Mouse (Mus musculus): ENCODE measurements around the gene Ralgps1.
"Not testable (repeated sequence)": the region's sequence is repeated elsewhere in the genome, so short reads cannot be mapped to it uniquely, and the experiment has no call there.

Ralgps1 gene

DNA sequence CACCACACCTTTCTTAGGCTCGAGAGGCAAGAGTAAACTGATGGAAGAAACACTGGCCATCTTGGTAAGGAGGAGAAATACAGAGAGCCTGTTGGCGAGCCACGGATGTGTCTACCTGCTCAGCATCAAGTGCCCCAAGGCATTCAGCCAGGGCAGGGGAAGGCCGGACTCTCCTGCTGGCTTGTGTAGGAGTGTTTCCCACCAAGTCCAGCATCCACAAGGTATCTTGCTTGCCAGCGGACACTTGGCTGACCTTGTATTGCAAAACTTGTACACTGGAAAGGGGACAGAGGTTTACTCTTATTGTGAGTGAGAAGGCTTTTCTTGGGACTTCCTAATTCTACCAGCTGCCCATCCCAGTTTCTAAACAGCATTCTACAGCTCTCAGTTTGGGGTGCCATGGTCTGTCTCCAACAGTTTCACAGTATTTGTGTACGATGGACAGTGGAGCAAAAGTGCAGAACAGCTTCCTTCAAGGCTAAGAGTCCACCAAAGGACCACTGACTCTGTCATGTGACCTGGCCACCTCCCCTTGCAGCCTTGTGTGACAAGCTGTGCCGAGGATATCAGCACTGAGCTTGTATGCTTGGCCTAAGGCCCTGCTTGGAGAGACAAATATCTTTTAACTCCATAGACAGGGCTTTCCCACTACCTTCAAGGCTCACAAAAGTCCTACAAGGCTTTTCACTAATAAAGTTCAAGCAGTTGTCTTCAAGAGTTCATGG, 236.4 kb downstream of the Ralgps1 start:
- DNase-seq (ENCODE audit: low spot score in 2 of 2) = no peak

DNA sequence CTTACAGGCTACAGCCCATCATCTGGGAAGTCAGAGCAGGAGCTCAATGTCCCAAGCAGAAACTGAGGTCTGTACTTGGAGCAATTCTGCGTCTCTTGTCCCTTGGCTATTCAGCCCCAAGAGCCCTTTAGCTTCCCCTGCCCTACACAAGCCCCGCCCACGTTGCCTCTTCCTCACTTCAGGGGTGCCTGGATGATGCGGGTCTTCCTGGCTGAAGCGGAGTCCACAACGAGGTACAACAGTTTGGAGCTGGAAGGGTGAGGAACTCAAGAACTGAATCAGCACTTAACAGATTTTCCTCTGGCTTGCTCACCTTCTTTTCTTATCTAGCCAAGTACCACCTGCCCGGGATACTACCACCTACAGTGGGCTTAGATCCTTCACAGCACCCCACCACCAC, 239.0 kb downstream of the Ralgps1 start:
- peak in 1 of 2 experiments; percentile 18 for DNase-seq (ENCODE audit: low spot score in 2 of 2)

GRCm38 (mm10) chr2:33131500-33132092, 239.7 kb downstream of the Ralgps1 start, which contains the start of gene Garnl3:
Gene Garnl3, minus strand, starts transcription at chr2:33131654.
- peak; percentile 40 to 66 for DNase-seq (ENCODE audit: low spot score in 2 of 2)

DNA sequence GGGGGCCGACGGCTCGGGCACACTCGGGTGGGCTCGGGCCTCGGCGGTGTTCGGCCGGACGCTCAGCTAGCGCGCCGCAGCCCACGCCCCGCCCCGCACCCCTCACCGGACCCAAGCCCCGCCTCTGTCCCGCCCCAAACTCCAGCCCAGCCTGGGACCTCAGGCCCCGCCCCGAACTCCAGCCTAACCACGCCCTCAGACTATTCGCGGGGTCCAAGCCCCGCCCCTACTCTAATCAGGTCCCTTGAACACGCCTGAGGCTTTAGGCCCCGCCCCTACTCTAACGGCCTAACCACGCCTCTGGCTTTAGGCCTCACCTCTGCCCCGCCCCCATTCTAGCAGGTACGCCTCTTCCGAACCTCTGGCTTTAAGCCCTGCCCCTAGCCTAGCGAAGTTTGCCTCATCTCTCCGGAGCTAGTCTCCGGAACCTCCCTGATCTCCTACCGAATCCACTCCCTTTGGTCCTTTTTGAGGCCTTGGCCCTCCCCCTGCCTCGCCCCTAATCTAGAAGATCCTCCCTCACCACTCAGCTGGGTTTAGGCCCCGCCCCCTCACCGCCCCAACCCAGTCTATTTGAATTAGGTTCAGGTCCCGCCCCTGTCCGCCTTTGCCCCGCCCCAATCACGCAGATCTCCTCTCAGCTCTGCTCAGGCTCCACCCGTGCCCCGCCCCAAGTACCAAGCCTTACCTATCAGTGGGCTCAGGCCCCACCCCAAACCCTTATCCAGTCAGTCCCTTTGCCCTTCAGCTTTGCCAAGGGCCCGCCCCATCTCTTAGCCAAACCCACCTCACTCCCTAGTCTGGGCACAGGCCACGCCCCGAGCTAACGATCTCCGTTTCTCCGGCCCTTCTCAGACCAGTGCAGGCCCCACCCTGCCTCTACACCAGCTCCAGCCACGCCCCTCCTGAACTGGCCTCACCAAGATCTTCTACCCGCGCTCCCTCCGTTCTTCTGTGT, 240.5 kb downstream of the Ralgps1 start:
- peak; percentile 95 to 96 for DNase-seq (ENCODE audit: low spot score in 2 of 2)

GRCm38 (mm10) chr2:33130141-33130525, 241.2 kb downstream of the Ralgps1 start:
- DNase-seq (ENCODE audit: low spot score in 2 of 2) = no peak

- peak in 1 of 2 experiments; percentile 26 for DNase-seq (ENCODE audit: low spot score in 2 of 2)
These were observed 241.6 kb downstream of the Ralgps1 start for GRCm38 (mm10) chr2:33129696-33130095.

DNA sequence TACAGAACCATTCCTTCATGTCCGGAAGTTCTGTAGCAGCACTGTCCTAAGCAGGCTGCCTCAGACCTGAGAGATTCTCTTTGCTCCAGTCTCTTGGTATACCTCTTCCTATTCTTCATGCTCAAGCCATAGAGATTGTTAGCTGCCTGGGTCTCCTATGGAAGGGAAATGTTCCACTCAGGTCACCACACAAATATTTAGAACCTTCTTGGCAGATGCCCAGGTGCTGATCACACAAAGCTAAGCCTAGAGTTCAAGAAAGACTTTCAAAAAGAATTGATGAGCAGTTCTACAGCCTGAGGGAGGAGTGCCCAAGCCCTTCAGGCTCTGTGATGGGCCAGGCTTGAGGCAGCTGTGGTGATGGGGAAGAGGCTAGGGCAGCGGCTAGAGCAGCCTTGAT, 242.3 kb downstream of the Ralgps1 start:
- no peak for DNase-seq (ENCODE audit: low spot score in 2 of 2)

- no peak for DNase-seq (ENCODE audit: low spot score in 2 of 2)
These were observed 244.0 kb downstream of the Ralgps1 start for GRCm38 (mm10) chr2:33127271-33127670.

DNA sequence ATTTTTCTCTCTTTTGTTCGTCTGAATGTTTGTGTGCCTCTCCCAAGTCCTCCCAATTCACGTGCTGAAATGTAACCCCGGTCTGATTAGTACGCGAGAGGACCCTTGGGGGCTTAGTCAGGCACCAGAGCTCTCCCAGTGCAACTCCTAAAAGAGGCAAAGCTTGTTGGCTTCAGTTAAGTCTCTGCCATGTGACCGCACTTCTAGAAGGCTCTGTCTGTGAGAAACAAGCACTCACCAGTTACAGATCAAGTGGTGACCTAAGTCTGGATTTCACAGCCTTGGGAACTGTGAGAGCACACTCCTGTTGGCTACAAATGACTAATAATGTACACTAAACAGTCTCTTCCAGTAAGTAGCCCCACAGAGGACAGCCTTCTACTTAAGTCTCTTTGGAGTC, 248.4 kb downstream of the Ralgps1 start:
- DNase-seq (ENCODE audit: low spot score in 2 of 2) = no peak

- DNase-seq (ENCODE audit: low spot score in 2 of 2) = no peak
These were observed 270.8 kb downstream of the Ralgps1 start for GRCm38 (mm10) chr2:33100536-33100935.

DNA sequence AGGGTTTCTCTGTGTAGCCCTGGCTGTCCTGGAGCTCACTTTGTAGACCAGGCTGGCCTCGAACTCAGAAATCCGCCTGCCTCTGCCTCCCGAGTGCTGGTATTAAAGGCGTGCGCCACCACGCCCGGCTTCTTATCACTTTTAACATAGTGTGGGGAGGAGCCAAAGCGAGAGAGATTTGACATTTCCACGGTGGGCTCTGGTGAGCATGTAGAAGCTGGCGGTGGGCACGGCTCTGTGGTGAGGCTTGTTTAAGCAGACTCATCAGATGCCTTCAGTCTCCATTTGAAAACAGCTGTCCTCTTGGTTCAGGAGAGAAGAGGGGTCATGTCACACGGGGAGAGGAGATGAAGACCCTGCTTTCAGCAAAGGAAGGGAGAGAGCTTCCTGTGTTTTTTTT, 274.0 kb downstream of the Ralgps1 start:
- DNase-seq (ENCODE audit: low spot score in 2 of 2) = not testable (repeated sequence)

DNA sequence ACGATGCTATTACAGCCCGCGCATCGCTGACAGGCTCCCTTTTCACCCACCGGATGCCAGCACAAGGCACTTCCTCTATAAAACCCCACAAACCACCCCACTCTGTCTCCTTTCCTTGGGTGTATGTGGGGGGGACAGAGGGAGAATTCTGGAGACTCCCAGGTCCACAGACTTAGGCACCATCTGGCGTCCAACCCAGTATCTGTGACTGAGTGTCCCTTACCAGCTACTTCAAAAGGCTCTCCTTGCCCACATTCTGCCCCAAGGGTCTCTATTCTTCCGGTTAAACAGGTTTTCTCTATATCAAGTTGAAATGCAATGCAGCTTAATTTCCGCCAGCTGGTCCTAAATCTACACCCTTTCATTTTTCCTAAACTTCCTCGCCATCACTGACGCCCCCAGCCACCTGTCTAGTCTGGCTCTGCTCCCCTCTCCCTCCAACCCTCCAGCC, 276.0 kb downstream of the Ralgps1 start:
- DNase-seq (ENCODE audit: low spot score in 2 of 2) = no peak

GRCm38 (mm10) chr2:33090620-33091520, 280.4 kb downstream of the Ralgps1 start:
- no peak for DNase-seq (ENCODE audit: low spot score in 2 of 2)

DNA sequence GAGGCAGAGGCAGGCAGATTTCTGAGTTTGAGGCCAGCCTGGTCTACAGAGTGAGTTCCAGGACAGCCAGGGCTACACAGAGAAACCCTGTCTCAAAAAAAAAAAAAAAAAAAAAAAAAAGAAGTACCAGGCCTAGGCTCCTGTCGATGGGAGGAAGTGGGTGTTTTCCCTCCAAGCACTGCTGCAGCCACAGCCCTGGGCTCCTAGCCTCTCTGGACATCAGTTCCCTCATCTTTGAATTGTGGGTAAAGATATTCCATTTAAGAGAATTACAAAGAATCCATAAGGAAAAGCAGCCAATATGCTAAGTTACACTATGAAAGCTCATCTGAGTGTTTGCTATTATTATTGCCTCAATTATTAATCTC, 281.3 kb downstream of the Ralgps1 start:
- DNase-seq (ENCODE audit: low spot score in 2 of 2) = not testable (repeated sequence)

GRCm38 (mm10) chr2:33089356-33090032, 281.8 kb downstream of the Ralgps1 start:
- no peak for DNase-seq (ENCODE audit: low spot score in 2 of 2)

DNA sequence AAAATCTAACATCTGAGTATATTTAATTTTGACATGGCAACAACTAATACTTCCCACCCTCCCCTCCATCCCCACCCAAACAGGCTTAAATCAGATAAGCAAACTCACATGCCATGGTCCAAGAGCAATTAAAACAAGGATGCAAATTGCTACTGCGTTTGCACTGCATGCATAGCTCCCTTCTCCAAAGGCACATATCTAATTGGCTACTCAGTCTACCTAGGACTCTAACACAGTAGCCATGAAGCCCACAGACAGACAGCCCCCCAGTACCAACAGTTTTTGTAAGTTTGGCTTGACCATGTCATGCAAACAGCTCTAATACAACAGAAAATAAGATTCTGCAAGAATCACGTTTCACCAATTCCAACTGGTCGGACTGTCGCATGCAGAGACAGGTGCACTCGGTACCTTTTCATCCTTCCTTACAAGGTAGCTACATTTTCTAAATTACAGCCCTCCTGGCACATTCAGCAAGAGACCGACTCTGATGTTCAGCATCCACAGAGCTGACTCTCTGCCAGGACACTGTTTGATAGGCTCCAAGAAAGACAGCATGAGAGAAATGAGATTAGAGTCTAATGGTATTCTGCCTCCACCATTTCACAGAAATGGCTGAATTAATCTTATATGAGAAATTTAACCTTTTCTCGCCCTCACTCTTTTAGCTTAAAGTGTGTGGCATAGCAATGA, 284.5 kb downstream of the Ralgps1 start:
- no peak for DNase-seq (ENCODE audit: low spot score in 2 of 2)

GRCm38 (mm10) chr2:33086016-33086596, 285.2 kb downstream of the Ralgps1 start:
- DNase-seq (ENCODE audit: low spot score in 2 of 2) = no peak

- no peak for DNase-seq (ENCODE audit: low spot score in 2 of 2)
These were observed 287.1 kb downstream of the Ralgps1 start for GRCm38 (mm10) chr2:33084221-33084620.

All from spleen, postnatal 36 days (tissue).